20 mouse cellular contexts compared by ENCODE assay signal in the genomic region with DNA sequence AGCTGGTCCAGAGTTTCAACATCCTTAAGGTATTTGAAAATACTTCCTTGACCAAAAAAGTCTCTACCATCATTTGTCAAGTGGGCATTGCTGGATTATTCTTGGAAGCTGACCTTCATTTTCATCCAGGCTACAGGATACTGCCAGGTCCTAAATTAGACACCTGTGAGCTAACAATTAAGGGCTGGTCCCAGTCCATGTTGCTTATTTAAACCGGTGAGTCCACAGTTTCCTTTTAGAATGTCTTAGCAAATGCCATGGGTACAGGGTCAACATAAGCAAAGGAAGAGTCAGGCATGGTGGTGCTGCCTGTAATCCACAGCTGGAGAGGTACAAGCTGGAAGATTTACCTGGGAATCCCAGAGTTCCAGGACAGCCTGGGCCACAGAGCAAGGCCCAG.
"Had no signal": no experiment of that assay in that cellular context is flagged by ENCODE, and none has a peak within 500 bp of the region (broad histone marks: within the 10 kb centered on the region; RNA-seq: fewer than 3 reads in every experiment).

No protein-coding gene starts in this region.

- H3K4me3 ChIP-seq: limb, embryonic 12.5 days; limb, embryonic 15.5 days; midbrain, embryonic 12.5 days; midbrain, embryonic 15.5 days; neural tube, embryonic 12.5 days; neural tube, embryonic 15.5 days had no signal

- DNase-seq: kidney, postnatal 14 days; kidney, postnatal 4 days; left cerebral cortex, postnatal 4 days; liver, postnatal 0 days; lung, embryonic 14.5 days; right cerebral cortex, adult 18-20 months; right cerebral cortex, postnatal 14 days; right cerebral cortex, postnatal 4 days; thymus, postnatal 25 days had no signal

- H3K4me2 ChIP-seq: limb, embryonic 12.5 days; limb, embryonic 15.5 days; liver, embryonic 11.5 days; lung, embryonic 14.5 days; midbrain, embryonic 12.5 days; midbrain, embryonic 15.5 days; neural tube, embryonic 12.5 days; neural tube, embryonic 15.5 days had no signal

- ATAC-seq: liver, postnatal 0 days; lung, postnatal 0 days; midbrain, embryonic 15.5 days had no signal

- H3K36me3 ChIP-seq: limb, embryonic 12.5 days; limb, embryonic 15.5 days; midbrain, embryonic 12.5 days; midbrain, embryonic 15.5 days; neural tube, embryonic 12.5 days; neural tube, embryonic 15.5 days had no signal

- H3K4me1 ChIP-seq: midbrain, embryonic 12.5 days; neural tube, embryonic 12.5 days; neural tube, embryonic 15.5 days had no signal

- H3K9ac ChIP-seq: limb, embryonic 12.5 days; limb, embryonic 15.5 days; liver, embryonic 14.5 days; liver, postnatal 0 days; lung, embryonic 14.5 days; midbrain, embryonic 12.5 days; midbrain, embryonic 15.5 days; neural tube, embryonic 12.5 days; neural tube, embryonic 15.5 days had no signal

- H3K9me3 ChIP-seq: limb, embryonic 15.5 days; midbrain, embryonic 12.5 days; midbrain, embryonic 15.5 days; neural tube, embryonic 12.5 days; neural tube, embryonic 15.5 days had no signal

- H3K27me3 ChIP-seq: limb, embryonic 15.5 days; midbrain, embryonic 12.5 days; midbrain, embryonic 15.5 days; neural tube, embryonic 12.5 days; neural tube, embryonic 15.5 days had no signal

- H3K27ac ChIP-seq: limb, embryonic 12.5 days; limb, embryonic 15.5 days; liver, embryonic 14.5 days; macrophage; midbrain, embryonic 12.5 days; midbrain, embryonic 15.5 days; neural tube, embryonic 12.5 days; neural tube, embryonic 15.5 days; stomach, postnatal 0 days had no signal
